In the genomic region with DNA sequence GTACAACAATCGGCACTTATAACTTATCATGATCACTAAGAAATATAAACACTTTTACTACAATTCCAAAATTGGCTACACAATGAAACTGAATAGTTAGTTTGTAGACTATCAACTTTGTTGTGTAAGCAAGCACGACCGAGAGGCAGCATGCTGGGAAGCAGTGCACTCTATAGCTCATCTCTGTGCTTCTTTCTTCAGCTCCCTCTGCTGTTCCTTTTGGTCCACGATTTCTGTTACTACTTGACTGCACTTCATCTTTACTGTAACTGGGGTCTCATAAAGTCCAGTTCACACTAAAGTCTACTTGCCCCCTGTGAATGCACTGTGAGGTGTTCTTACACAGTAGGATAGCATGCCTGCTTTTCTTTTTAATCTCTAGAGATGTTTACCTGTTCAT, we compare ENCODE assay signal across 16 mouse cellular contexts.
DNase-seq lines count a peak whose midpoint lies in the region; ATAC-seq lines count a peak whose summit lies in the region.
"Had no signal": no experiment of that assay in that cellular context is flagged by ENCODE, and none has a peak within 500 bp of the region (broad histone marks: within the 10 kb centered on the region; RNA-seq: fewer than 3 reads in every experiment).

No protein-coding gene starts in this region.

- intact Hi-C loops in left cerebral cortex, postnatal 14 days (cut with DNase I), result no loop called here
- intact Hi-C loops in left cerebral cortex, postnatal 36 days (cut with DNase I), result no loop called here

- no peaks in the 10 kb centered on the region for H3K4me1 ChIP-seq in hindbrain, embryonic 16.5 days (ENCODE audit: control insufficient read depth, insufficient read depth, low read depth, low read length)
- no peaks in the 10 kb centered on the region for H3K4me1 ChIP-seq in hindbrain, embryonic 13.5 days (replicated peaks)
- H3K4me1 ChIP-seq: forebrain, embryonic 10.5 days; heart, embryonic 10.5 days; limb, embryonic 12.5 days; neural tube, embryonic 12.5 days had no signal

- peak; percentile 20 to 30 for DNase-seq in left cerebral cortex, postnatal 14 days (ENCODE audit: low spot score in 2 of 2)
- no peak for DNase-seq in left cerebral cortex, postnatal 36 days (ENCODE audit: low spot score in 2 of 2)
- peak; percentile 16 for DNase-seq in 3T3-L1 (ENCODE audit: low read depth, low spot score)
- DNase-seq in 416B (ENCODE audit: low read depth), result peak; percentile 46
- no peak for DNase-seq in spleen, postnatal 14 days (ENCODE audit: low spot score in 2 of 2)
- DNase-seq: cerebellum, adult 18-20 months; gastrocnemius, postnatal 10 days; lung, adult 18-20 months; thymus, adult 18-20 months had no signal

- 78% methylated on average over 4 of the region's 4 CpGs for WGBS in hindbrain, embryonic 16.5 days
- WGBS in hindbrain, embryonic 13.5 days, result 81% methylated on average over 4 of the region's 4 CpGs

- 0 out of 2 replicates have a peak, but pooled peaks cover 2% of the 10 kb centered on the region for H3K36me3 ChIP-seq in hindbrain, embryonic 16.5 days (ENCODE audit: control insufficient read depth, insufficient read depth, low read length)
- H3K36me3 ChIP-seq in hindbrain, embryonic 13.5 days, result peaks cover 6% of the 10 kb centered on the region; the same call in 1 of the 2 replicates
- H3K36me3 ChIP-seq: neural tube, embryonic 12.5 days had no signal

- H3K9me3 ChIP-seq in hindbrain, embryonic 16.5 days (ENCODE audit: control insufficient read depth, low read length), result no peaks in the 10 kb centered on the region
- H3K9me3 ChIP-seq in hindbrain, embryonic 13.5 days, result no peaks in the 10 kb centered on the region
- H3K9me3 ChIP-seq: forebrain, embryonic 10.5 days; heart, embryonic 10.5 days; limb, embryonic 12.5 days; neural tube, embryonic 12.5 days had no signal

- H3K9ac ChIP-seq in hindbrain, embryonic 16.5 days (ENCODE audit: low read depth, low read length), result no peak overlapping the region
- no peak overlapping the region for H3K9ac ChIP-seq in hindbrain, embryonic 13.5 days
- H3K9ac ChIP-seq: limb, embryonic 12.5 days; neural tube, embryonic 12.5 days had no signal

- H3K27ac ChIP-seq in hindbrain, embryonic 16.5 days (ENCODE audit: low read depth, low read length), result no peak overlapping the region
- H3K27ac ChIP-seq in hindbrain, embryonic 13.5 days, result no peak overlapping the region
- H3K27ac ChIP-seq: forebrain, embryonic 10.5 days; heart, embryonic 10.5 days; limb, embryonic 12.5 days; neural tube, embryonic 12.5 days had no signal

- no peak overlapping the region for H3K4me2 ChIP-seq in hindbrain, embryonic 16.5 days (ENCODE audit: low read length)
- H3K4me2 ChIP-seq in hindbrain, embryonic 13.5 days, result no peak overlapping the region
- H3K4me2 ChIP-seq: limb, embryonic 12.5 days; midbrain, embryonic 11.5 days; neural tube, embryonic 12.5 days had no signal

- peak; percentile 65; the same call in 1 of the 2 replicates for ATAC-seq in hindbrain, embryonic 16.5 days
- no peak for ATAC-seq in hindbrain, embryonic 13.5 days (ENCODE audit: low FRiP score)

- H3K27me3 ChIP-seq in hindbrain, embryonic 16.5 days (replicated peaks; ENCODE audit: control insufficient read depth, insufficient read depth, low read length), result no peaks in the 10 kb centered on the region
- H3K27me3 ChIP-seq in hindbrain, embryonic 13.5 days, result no peaks in the 10 kb centered on the region
- H3K27me3 ChIP-seq: limb, embryonic 12.5 days; neural tube, embryonic 12.5 days had no signal

- H3K4me3 ChIP-seq in hindbrain, embryonic 16.5 days (ENCODE audit: low read length), result no peak overlapping the region
- no peak overlapping the region for H3K4me3 ChIP-seq in hindbrain, embryonic 13.5 days
- H3K4me3 ChIP-seq: forebrain, embryonic 10.5 days; heart, embryonic 10.5 days; limb, embryonic 12.5 days; neural tube, embryonic 12.5 days had no signal

Comparison
In these comparisons a context has a peak if more than half of its experiments do, and no peak if none do; other contexts are left out.
1. DNase-seq: peak in left cerebral cortex, postnatal 14 days (2 of 2), 3T3-L1 (single experiment) and 416B (single experiment); none in left cerebral cortex, postnatal 36 days (0 of 2) and spleen, postnatal 14 days (0 of 2).